18 mouse cellular contexts compared by ENCODE assay signal in genomic region chr13:45911848-45912247, GRCm38 (mm10). TPM values are rescaled to one million over a fixed set of nuclear protein-coding genes. Genes with fewer than 3 reads are reported as not detected.
DNase-seq lines count a peak whose midpoint lies in the region; ATAC-seq and TF ChIP-seq lines count a peak whose summit lies in the region.
"Had no signal": no experiment of that assay in that cellular context is flagged by ENCODE, and none has a peak within 500 bp of the region (broad histone marks: within the 10 kb centered on the region; RNA-seq: fewer than 3 reads in every experiment).

No protein-coding gene starts in this region.

- peak; percentile 63 for DNase-seq in lung, postnatal 0 days (ENCODE audit: low spot score)
- no peak for DNase-seq in lung, postnatal 4 days
- peak; percentile 23 for DNase-seq in A20 (ENCODE audit: low read depth, low spot score)
- DNase-seq in brain, adult 2 months (ENCODE audit: low read depth, low spot score), result peak; percentile 88
- DNase-seq in cerebellum, adult 9-10 months, result no peak
- DNase-seq in adrenal gland, postnatal 14 days, result no peak
- DNase-seq: adrenal gland, postnatal 25 days; heart, adult 18-20 months; kidney, adult 8-10 months; layer of hippocampus, adult 9-11 months; right cerebral cortex, postnatal 25 days had no signal

- no peak for TF ChIP-seq EP300 in lung, postnatal 0 days (IDR thresholded peaks at IDR 0.05)

- H3K4me1 ChIP-seq in lung, postnatal 0 days (ENCODE audit: insufficient read depth, low read depth, low read length), result peaks cover 5% of the 10 kb centered on the region; the same call in 1 of the 2 replicates
- peaks cover 31% of the 10 kb centered on the region for H3K4me1 ChIP-seq in heart, embryonic 12.5 days (replicated peaks)

- no peak overlapping the region for H3K27ac ChIP-seq in lung, postnatal 0 days (ENCODE audit: low read length)
- H3K27ac ChIP-seq in heart, embryonic 12.5 days (ENCODE audit: poor library complexity, severe bottlenecking), result no peak overlapping the region
- H3K27ac ChIP-seq: hindbrain, embryonic 12.5 days had no signal

- no peak for ATAC-seq in lung, postnatal 0 days
- peak; percentile 66 for ATAC-seq in megakaryocyte progenitor cell, adult 5-6 weeks (replicated peaks; ENCODE audit: poor library complexity)
- no peak for ATAC-seq in heart, embryonic 12.5 days (ENCODE audit: insufficient number of reproducible peaks, low FRiP score)
- ATAC-seq: forebrain, embryonic 14.5 days; inflammation-experienced regulatory T-cells, adult 6 months; midbrain, embryonic 16.5 days had no signal

- no peak overlapping the region for H3K9ac ChIP-seq in lung, postnatal 0 days (replicated peaks; ENCODE audit: low read depth)
- no peak overlapping the region for H3K9ac ChIP-seq in heart, embryonic 12.5 days
- H3K9ac ChIP-seq: hindbrain, embryonic 12.5 days had no signal

- H3K4me2 ChIP-seq in lung, postnatal 0 days (replicated peaks; ENCODE audit: low read depth, low read length), result no peak overlapping the region
- no peak overlapping the region for H3K4me2 ChIP-seq in heart, embryonic 12.5 days
- H3K4me2 ChIP-seq: hindbrain, embryonic 12.5 days had no signal

- no peaks in the 10 kb centered on the region for H3K36me3 ChIP-seq in lung, postnatal 0 days (ENCODE audit: insufficient read depth, low read length)
- H3K36me3 ChIP-seq in heart, embryonic 12.5 days, result 0 out of 2 replicates have a peak, but pooled peaks cover 5% of the 10 kb centered on the region
- H3K36me3 ChIP-seq: hindbrain, embryonic 12.5 days had no signal

- H3K27me3 ChIP-seq in lung, postnatal 0 days (replicated peaks; ENCODE audit: insufficient read depth, low read length), result no peaks in the 10 kb centered on the region
- no peaks in the 10 kb centered on the region for H3K27me3 ChIP-seq in heart, embryonic 12.5 days (replicated peaks)
- H3K27me3 ChIP-seq: hindbrain, embryonic 12.5 days had no signal

- H3K4me3 ChIP-seq in lung, postnatal 0 days (ENCODE audit: low read depth, low read length), result no peak overlapping the region
- H3K4me3 ChIP-seq in heart, embryonic 12.5 days, result no peak overlapping the region
- H3K4me3 ChIP-seq: erythroblast, embryonic 14.5 days; hindbrain, embryonic 12.5 days had no signal

- TF ChIP-seq CTCF in lung, postnatal 0 days (IDR thresholded peaks at IDR 0.05), result no peak

- no peaks in the 10 kb centered on the region for H3K9me3 ChIP-seq in lung, postnatal 0 days (ENCODE audit: low read length)
- H3K9me3 ChIP-seq in heart, embryonic 12.5 days (replicated peaks), result no peaks in the 10 kb centered on the region
- H3K9me3 ChIP-seq: hindbrain, embryonic 12.5 days had no signal

- WGBS in lung, postnatal 0 days, result 62% methylated on average over 7 of the region's 7 CpGs
- 77% methylated on average over 7 of the region's 7 CpGs for WGBS in heart, embryonic 12.5 days

RNA-seq across cellular contexts. Expression of gene Atxn1, which starts 53.0 kb away (rescaled TPM):
- 11.9 and 14.7 TPM in 2 replicates for polyA plus RNA-seq in lung, postnatal 0 days (2015; fragmentation: Nextera tagmentation; extraction: Ambion mirVana)
- total RNA-seq in megakaryocyte progenitor cell, adult 5-6 weeks (2015), result 16.8 and 22.6 TPM in 2 replicates
- 7.2 and 13.7 TPM in 2 replicates for total RNA-seq in megakaryocyte progenitor cell, adult 5-6 weeks (2017)
- total RNA-seq in adrenal gland, postnatal 14 days (2021), result 32.4 and 34.6 TPM in 2 replicates
- polyA plus RNA-seq in heart, embryonic 12.5 days (2016; fragmentation: Nextera tagmentation; extraction: Ambion mirVana), result 7.1 and 7.7 TPM in 2 replicates

Comparison
In these comparisons a context has a peak if more than half of its experiments do, and no peak if none do; other contexts are left out.
1. DNase-seq: peak in lung, postnatal 0 days (single experiment), A20 (single experiment) and brain, adult 2 months (single experiment); none in lung, postnatal 4 days (0 of 2), cerebellum, adult 9-10 months (single experiment) and adrenal gland, postnatal 14 days (single experiment).